Comparison of ENCODE assay signal across 9 mouse cellular contexts in genomic region chr9:44288959-44289291, GRCm38 (mm10). TPM values are rescaled to one million over a fixed set of nuclear protein-coding genes. Genes with fewer than 3 reads are reported as not detected.
A peak's percentile ranks its signal among the peaks of the same experiment; 100 is the strongest.
DNase-seq lines count a peak whose midpoint lies in the region; ATAC-seq lines count a peak whose summit lies in the region.
"Had no signal": no experiment of that assay in that cellular context is flagged by ENCODE, and none has a peak within 500 bp of the region (broad histone marks: within the 10 kb centered on the region; RNA-seq: fewer than 3 reads in every experiment).

No protein-coding gene starts in this region.

- no peak for DNase-seq in heart, postnatal 36 days
- DNase-seq in c-Kit-positive CD71-positive TER-119-positive erythroid progenitor cells, embryonic 14.5 days (ENCODE audit: low spot score): peak; percentile 72
- no peak for DNase-seq in left cerebral cortex, postnatal 25 days (ENCODE audit: low spot score in 2 of 2)
- DNase-seq in adipocyte (ENCODE audit: low spot score): no peak
- DNase-seq in spleen, postnatal 14 days (ENCODE audit: low spot score in 2 of 2): no peak

- H3K9ac ChIP-seq in heart, embryonic 13.5 days: peak overlapping the region; percentile 86
- peak overlapping the region; percentile 96 for H3K9ac ChIP-seq in hindbrain, embryonic 13.5 days
- H3K9ac ChIP-seq in midbrain, embryonic 13.5 days (replicated peaks): peak overlapping the region; percentile 96; the same call in 1 of the 2 replicates

- peaks cover 41% of the 10 kb centered on the region for H3K36me3 ChIP-seq in heart, embryonic 13.5 days
- H3K36me3 ChIP-seq in hindbrain, embryonic 13.5 days: peaks cover 45% of the 10 kb centered on the region
- peaks cover 36% of the 10 kb centered on the region for H3K36me3 ChIP-seq in midbrain, embryonic 13.5 days

- H3K4me1 ChIP-seq in heart, embryonic 13.5 days: peaks cover 26% of the 10 kb centered on the region
- H3K4me1 ChIP-seq in hindbrain, embryonic 13.5 days (replicated peaks): peaks cover 33% of the 10 kb centered on the region
- peaks cover 30% of the 10 kb centered on the region for H3K4me1 ChIP-seq in midbrain, embryonic 13.5 days (replicated peaks)

- peaks cover 44% of the 10 kb centered on the region for H3K27me3 ChIP-seq in heart, embryonic 13.5 days (replicated peaks)
- 0 out of 2 replicates have a peak, but pooled peaks cover 3% of the 10 kb centered on the region for H3K27me3 ChIP-seq in hindbrain, embryonic 13.5 days
- no peaks in the 10 kb centered on the region for H3K27me3 ChIP-seq in midbrain, embryonic 13.5 days

- peak overlapping the region; percentile 97 for H3K4me2 ChIP-seq in heart, embryonic 13.5 days
- peak overlapping the region; percentile 95 for H3K4me2 ChIP-seq in hindbrain, embryonic 13.5 days
- H3K4me2 ChIP-seq in midbrain, embryonic 13.5 days (replicated peaks): peak overlapping the region; percentile 94

- intact Hi-C loops in heart, postnatal 36 days (cut with DNase I): no loop called here
- intact Hi-C loops in left cerebral cortex, postnatal 25 days (cut with DNase I): loop anchor here (2.0 kb wide), 1 partner anchor 16 kb away; the partner anchor contains the start of gene Hinfp

- H3K4me3 ChIP-seq in heart, embryonic 13.5 days: peak overlapping the region; percentile 78
- peak overlapping the region; percentile 87 for H3K4me3 ChIP-seq in hindbrain, embryonic 13.5 days
- H3K4me3 ChIP-seq in midbrain, embryonic 13.5 days (replicated peaks): peak overlapping the region; percentile 88

- H3K27ac ChIP-seq in heart, embryonic 13.5 days (replicated peaks): peak overlapping the region; percentile 55; the same call in 1 of the 2 replicates
- peak overlapping the region; percentile 89 for H3K27ac ChIP-seq in hindbrain, embryonic 13.5 days
- peak overlapping the region; percentile 89; the same call in 1 of the 2 replicates for H3K27ac ChIP-seq in midbrain, embryonic 13.5 days
- H3K27ac ChIP-seq: macrophage had no signal

- H3K9me3 ChIP-seq in heart, embryonic 13.5 days: no peaks in the 10 kb centered on the region
- H3K9me3 ChIP-seq in hindbrain, embryonic 13.5 days: no peaks in the 10 kb centered on the region
- no peaks in the 10 kb centered on the region for H3K9me3 ChIP-seq in midbrain, embryonic 13.5 days

- WGBS in heart, embryonic 13.5 days: 6% methylated on average over 11 of the region's 11 CpGs
- WGBS in hindbrain, embryonic 13.5 days: 6% methylated on average over 11 of the region's 11 CpGs
- 4% methylated on average over 11 of the region's 11 CpGs for WGBS in midbrain, embryonic 13.5 days

- no peak for ATAC-seq in heart, embryonic 13.5 days (ENCODE audit: extremely low read depth, insufficient number of reproducible peaks, low FRiP score, low TSS enrichment)
- ATAC-seq in hindbrain, embryonic 13.5 days (ENCODE audit: low FRiP score): peak; percentile 12; the same call in 1 of the 2 replicates
- ATAC-seq in midbrain, embryonic 13.5 days: no peak

RNA-seq across cellular contexts. Expression of gene Abcg4, which starts 0.5 kb away (rescaled TPM):
- polyA plus RNA-seq in heart, embryonic 13.5 days (2015; fragmentation: Nextera tagmentation; extraction: Ambion mirVana): 2.1 and 3.5 TPM in 2 replicates
- total RNA-seq in heart, postnatal 36 days (2021): under 1 TPM; 0.69 to 0.79 TPM
- 18.0 and 20.1 TPM in 2 replicates for polyA plus RNA-seq in hindbrain, embryonic 13.5 days (2015; fragmentation: Nextera tagmentation; extraction: Ambion mirVana)
- polyA plus RNA-seq in midbrain, embryonic 13.5 days (2015; fragmentation: Nextera tagmentation; extraction: Ambion mirVana): 17.3 and 18.1 TPM in 2 replicates
- 10 to 100 TPM; 60.5 to 61.6 TPM for total RNA-seq in left cerebral cortex, postnatal 25 days (2021)
- polyA plus RNA-seq: macrophage had no signal

RNA-seq across cellular contexts. Expression of gene Hinfp, which starts 16.5 kb away (rescaled TPM):
- 14.9 and 16.0 TPM in 2 replicates for polyA plus RNA-seq in heart, embryonic 13.5 days (2015; fragmentation: Nextera tagmentation; extraction: Ambion mirVana)
- 1 to 10 TPM; 7.8 to 8.7 TPM for total RNA-seq in heart, postnatal 36 days (2021)
- 31.4 and 36.6 TPM in 2 replicates for polyA plus RNA-seq in hindbrain, embryonic 13.5 days (2015; fragmentation: Nextera tagmentation; extraction: Ambion mirVana)
- polyA plus RNA-seq in midbrain, embryonic 13.5 days (2015; fragmentation: Nextera tagmentation; extraction: Ambion mirVana): 37.5 and 38.5 TPM in 2 replicates
- 10 to 100 TPM; 28.4 to 28.6 TPM for total RNA-seq in left cerebral cortex, postnatal 25 days (2021)

RNA-seq across cellular contexts. Expression of gene Nlrx1, which starts 20.5 kb away (rescaled TPM):
- 5.6 and 5.9 TPM in 2 replicates for polyA plus RNA-seq in heart, embryonic 13.5 days (2015; fragmentation: Nextera tagmentation; extraction: Ambion mirVana)
- total RNA-seq in heart, postnatal 36 days (2021): 10 to 100 TPM; 19.6 to 24.5 TPM
- 4.4 TPM in 2 replicates for polyA plus RNA-seq in hindbrain, embryonic 13.5 days (2015; fragmentation: Nextera tagmentation; extraction: Ambion mirVana)
- polyA plus RNA-seq in midbrain, embryonic 13.5 days (2015; fragmentation: Nextera tagmentation; extraction: Ambion mirVana): 3.3 and 3.5 TPM in 2 replicates
- total RNA-seq in left cerebral cortex, postnatal 25 days (2021): 10 to 100 TPM; 11.6 to 14.0 TPM

RNA-seq across cellular contexts. Expression of gene C2cd2l, which starts 31.2 kb away (rescaled TPM):
- 7.1 TPM in 2 replicates for polyA plus RNA-seq in heart, embryonic 13.5 days (2015; fragmentation: Nextera tagmentation; extraction: Ambion mirVana)
- 10 to 100 TPM; 14.0 to 14.2 TPM for total RNA-seq in heart, postnatal 36 days (2021)
- 19.1 and 21.6 TPM in 2 replicates for polyA plus RNA-seq in hindbrain, embryonic 13.5 days (2015; fragmentation: Nextera tagmentation; extraction: Ambion mirVana)
- polyA plus RNA-seq in midbrain, embryonic 13.5 days (2015; fragmentation: Nextera tagmentation; extraction: Ambion mirVana): 23.0 and 27.3 TPM in 2 replicates
- total RNA-seq in left cerebral cortex, postnatal 25 days (2021): 100 to 1,000 TPM; 207 to 225 TPM

RNA-seq across cellular contexts. Expression of gene Dpagt1, which starts 36.9 kb away (rescaled TPM):
- polyA plus RNA-seq in heart, embryonic 13.5 days (2015; fragmentation: Nextera tagmentation; extraction: Ambion mirVana): 33.4 and 34.4 TPM in 2 replicates
- total RNA-seq in heart, postnatal 36 days (2021): 10 to 100 TPM; 18.6 to 22.4 TPM
- polyA plus RNA-seq in hindbrain, embryonic 13.5 days (2015; fragmentation: Nextera tagmentation; extraction: Ambion mirVana): 37.0 and 40.4 TPM in 2 replicates
- polyA plus RNA-seq in midbrain, embryonic 13.5 days (2015; fragmentation: Nextera tagmentation; extraction: Ambion mirVana): 40.8 TPM in 2 replicates
- total RNA-seq in left cerebral cortex, postnatal 25 days (2021): 10 to 100 TPM; 12.5 to 13.8 TPM
